Mouse (Mus musculus): ENCODE data around the gene Rab8a.
A peak's percentile ranks its signal among the peaks of the same experiment; 100 is the strongest.

GRCm38 (mm10) chr8:72219541-72220363 is 58.8 kb downstream of the Rab8a start, which contains the start of gene Fam32a:
- TF ChIP-seq CTCF (IDR thresholded peaks at IDR 0.05; ENCODE audit: low read depth) (no peak), EP300 (IDR thresholded peaks at IDR 0.05; ENCODE audit: low read depth) (peak; percentile 57; the same call in 1 of the 2 replicates)

Data from heart, postnatal 0 days (tissue).